Mouse (Mus musculus) heart, embryonic 10.5 days (tissue): Measurements from ENCODE around the gene Higd1a. TPM values are rescaled to one million over a fixed set of nuclear protein-coding genes. Genes with fewer than 3 reads are reported as not detected.

ENCODE experiments used
- DNase-seq: peaks from one replicate; pipeline ENCODE4 v3.0.0-alpha.2; 2017; ENCODE audit warnings: low spot score
- H3K27ac ChIP-seq: fragments of 300-500 bp; sonication (generic); 2 replicates; pipeline ENCODE4 v1.5.1; 2016; ENCODE audit warnings: mild to moderate bottlenecking
- H3K27me3 ChIP-seq: fragments of 300-500 bp; sonication (generic); 2 replicates; pipeline ENCODE4 v1.6.1; 2016; ENCODE audit warnings: mild to moderate bottlenecking; ENCODE audit not compliant: poor library complexity, insufficient read depth, severe bottlenecking
- H3K36me3 ChIP-seq: fragments of 300-500 bp; sonication (generic); 2 replicates; pipeline ENCODE4 v1.6.1; 2016; ENCODE audit warnings: mild to moderate bottlenecking, moderate library complexity
- H3K4me1 ChIP-seq: fragments of 300-500 bp; sonication (generic); 2 replicates; pipeline ENCODE4 v1.6.1; 2016; ENCODE audit warnings: mild to moderate bottlenecking
- H3K4me3 ChIP-seq: fragments of 300-500 bp; sonication (generic); 2 replicates; pipeline ENCODE4 v1.5.1; 2016; ENCODE audit warnings: mild to moderate bottlenecking, moderate library complexity
- H3K9me3 ChIP-seq: fragments of 300-500 bp; sonication (generic); 2 replicates; pipeline ENCODE4 v1.6.1; 2016; ENCODE audit warnings: mild to moderate bottlenecking, moderate library complexity
- WGBS: fragments of 180-500 bp; shearing (Covaris S2); methylation state at CpG from one replicate; pipeline ENCODE4 v1.1.7; 2016; 5-methylcytosine and 5-hydroxymethylcytosine counted together
- polyA plus RNA-seq: library from polyadenylated mRNA; unstranded; fragments of >200 nt; fragmentation: Nextera tagmentation; extraction: Ambion mirVana; gene quantifications from 2 replicates; pipeline ENCODE4 v1.2.1, GENCODE M21; 2016

Gene Higd1a
- polyA plus RNA-seq, 1 experiment from 2014 or later: 254 TPM

DNA sequence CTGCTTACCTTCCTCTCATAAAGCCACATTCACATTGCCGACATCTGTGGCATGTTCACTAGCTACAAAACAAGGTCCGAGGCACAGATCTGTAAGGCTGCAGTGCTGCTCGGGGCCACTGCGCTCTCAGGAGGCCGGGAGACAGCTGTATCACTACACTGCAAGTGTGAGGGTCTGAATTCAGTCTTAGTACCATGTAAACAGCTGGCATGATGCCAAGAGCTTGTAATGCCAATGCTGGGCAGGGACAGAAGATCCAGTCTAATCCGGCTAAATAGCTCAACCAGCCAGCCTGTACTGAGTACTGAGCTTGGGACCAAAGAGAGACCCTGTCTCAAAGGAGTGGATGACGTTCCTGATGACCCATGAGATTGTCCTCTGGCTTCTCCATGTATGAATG is 34.2 kb downstream of the Higd1a start:
- DNase-seq: no peak
- peaks cover 15% of the 10 kb centered on the region for H3K4me1 ChIP-seq
- H3K4me3 ChIP-seq: no peak overlapping the region
- H3K27ac ChIP-seq: no peak overlapping the region
- H3K27me3 ChIP-seq: peaks cover 22% of the 10 kb centered on the region
- no peaks in the 10 kb centered on the region for H3K9me3 ChIP-seq
- H3K36me3 ChIP-seq: no peaks in the 10 kb centered on the region
- 85% methylated on average over 7 of the region's 7 CpGs for WGBS

DNA sequence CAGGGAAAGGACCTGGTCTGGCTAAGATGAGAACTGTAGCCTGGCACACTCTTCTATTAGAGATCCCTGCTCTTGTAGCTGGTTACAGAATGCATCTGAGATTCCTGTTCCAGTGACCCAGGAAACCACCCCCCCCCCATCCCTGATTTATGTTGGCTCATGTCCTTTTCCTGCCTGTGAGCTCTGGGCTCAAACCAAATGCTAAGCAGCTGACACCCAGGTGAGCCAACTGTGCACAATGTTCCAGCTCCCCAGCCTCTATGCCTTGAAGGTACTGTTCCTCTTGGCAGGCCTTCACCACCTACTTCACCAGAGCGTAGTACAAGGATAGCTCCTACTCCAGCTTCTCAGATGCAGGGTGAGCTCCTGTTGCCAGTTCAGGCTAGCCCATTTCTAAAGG is 35.1 kb downstream of the Higd1a start:
- no peaks in the 10 kb centered on the region for H3K9me3 ChIP-seq
- H3K36me3 ChIP-seq: no peaks in the 10 kb centered on the region
- WGBS: 78% methylated on average over 1 of the region's 1 CpGs
- peaks cover 22% of the 10 kb centered on the region for H3K27me3 ChIP-seq
- no peak overlapping the region for H3K4me3 ChIP-seq
- no peak for DNase-seq
- H3K4me1 ChIP-seq: peaks cover 15% of the 10 kb centered on the region
- H3K27ac ChIP-seq: no peak overlapping the region; the same call in 1 of the 2 replicates

DNA sequence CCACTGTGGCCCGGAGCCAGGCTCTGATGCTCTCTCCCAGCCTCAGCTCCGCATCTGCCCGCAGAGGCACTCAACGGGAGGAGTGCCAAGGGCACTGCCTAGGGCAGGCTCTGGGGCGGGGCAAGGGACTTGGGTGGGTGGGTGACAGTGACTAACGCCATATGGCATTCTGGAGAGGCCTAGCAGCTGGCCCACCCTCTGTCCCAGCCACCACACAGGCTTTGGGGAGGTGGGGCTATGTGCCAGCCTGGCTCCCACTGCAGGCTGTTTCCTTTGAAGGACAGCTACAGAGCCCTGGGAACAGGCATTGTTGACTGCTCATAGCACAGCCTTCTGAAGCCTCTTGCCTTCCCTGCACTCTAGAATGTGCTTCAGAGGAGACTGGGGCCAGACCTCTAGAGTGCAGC is 35.6 kb downstream of the Higd1a start:
- WGBS: 71% methylated on average over 6 of the region's 6 CpGs
- no peak for DNase-seq
- Histone ChIP-seq H3K27me3 (peaks cover 22% of the 10 kb centered on the region), H3K36me3 (no peaks in the 10 kb centered on the region), H3K27ac (peak overlapping the region; percentile 23; the same call in 1 of the 2 replicates), H3K4me1 (peaks cover 15% of the 10 kb centered on the region), H3K9me3 (no peaks in the 10 kb centered on the region), H3K4me3 (no peak overlapping the region)

DNA sequence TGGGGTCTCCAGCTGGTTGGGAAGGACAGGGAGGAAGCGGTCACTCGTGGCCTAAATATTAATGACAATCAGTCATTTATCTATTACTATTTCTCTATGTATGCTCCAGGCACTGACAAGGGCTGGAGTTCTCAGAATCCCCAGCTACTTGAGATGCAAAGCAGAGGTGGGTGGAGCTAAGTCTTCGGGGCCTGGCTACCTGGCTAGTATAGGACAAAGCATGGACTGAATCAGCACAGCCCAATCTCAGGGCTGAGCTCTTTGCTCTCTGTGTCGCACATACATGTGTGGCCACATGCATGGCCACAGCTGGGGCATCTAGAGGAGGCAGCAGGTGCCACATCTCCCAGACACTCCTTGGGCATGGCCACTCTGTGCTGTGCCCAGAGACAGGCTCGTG is 37.4 kb downstream of the Higd1a start:
- WGBS: 73% methylated on average over 5 of the region's 5 CpGs

DNA sequence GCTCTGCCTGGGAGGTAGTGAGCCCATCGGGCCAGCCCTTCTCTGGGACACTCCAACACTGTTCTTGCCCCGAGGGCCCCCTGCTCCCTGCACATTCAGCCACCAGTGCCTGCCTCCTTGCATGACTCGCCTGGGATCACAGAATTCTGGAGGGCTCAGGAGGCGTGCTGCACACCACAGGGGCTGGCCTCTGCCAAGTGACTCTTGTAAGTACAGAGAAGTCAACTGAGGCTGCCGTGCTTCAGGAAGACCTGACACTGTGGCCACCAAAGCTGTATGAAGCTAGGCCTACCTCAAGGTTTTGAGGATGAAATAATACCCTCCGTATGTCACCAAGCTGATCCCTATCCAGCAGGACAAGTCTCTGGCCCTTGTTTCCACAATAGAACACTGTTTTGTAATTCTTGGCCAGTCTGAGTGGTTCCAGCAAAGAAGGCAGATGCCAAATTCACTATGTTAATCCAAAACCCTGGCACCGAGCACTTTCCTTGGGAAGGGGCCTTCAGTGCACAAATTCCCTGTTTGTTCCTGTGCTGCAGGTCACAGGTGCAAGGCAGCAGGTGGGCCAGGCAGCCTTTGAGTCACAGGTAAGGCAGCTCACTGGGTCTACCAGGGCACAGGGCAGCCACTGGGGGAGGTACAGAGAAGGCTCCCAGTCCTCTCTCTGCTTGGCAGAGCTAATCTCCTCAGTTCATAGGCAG is 38.2 kb downstream of the Higd1a start:
- Histone ChIP-seq H3K4me3 (no peak overlapping the region), H3K27ac (no peak overlapping the region), H3K36me3 (no peaks in the 10 kb centered on the region), H3K9me3 (no peaks in the 10 kb centered on the region), H3K27me3 (peaks cover 12% of the 10 kb centered on the region; the same call in 1 of the 2 replicates), H3K4me1 (peaks cover 23% of the 10 kb centered on the region)
- WGBS: 53% methylated on average over 7 of the region's 7 CpGs
- no peak for DNase-seq

More for the DNA sequence above, 37.4 kb downstream of the Higd1a start:
- Histone ChIP-seq H3K27ac (no peak overlapping the region), H3K27me3 (peaks cover 13% of the 10 kb centered on the region; the same call in 1 of the 2 replicates), H3K4me3 (no peak overlapping the region), H3K9me3 (no peaks in the 10 kb centered on the region), H3K4me1 (peaks cover 15% of the 10 kb centered on the region), H3K36me3 (no peaks in the 10 kb centered on the region)
- no peak for DNase-seq

- DNase-seq: no peak
- H3K27ac ChIP-seq: no peak overlapping the region
Observed at GRCm38 (mm10) chr9:121819073-121819770, 38.9 kb downstream of the Higd1a start.

DNA sequence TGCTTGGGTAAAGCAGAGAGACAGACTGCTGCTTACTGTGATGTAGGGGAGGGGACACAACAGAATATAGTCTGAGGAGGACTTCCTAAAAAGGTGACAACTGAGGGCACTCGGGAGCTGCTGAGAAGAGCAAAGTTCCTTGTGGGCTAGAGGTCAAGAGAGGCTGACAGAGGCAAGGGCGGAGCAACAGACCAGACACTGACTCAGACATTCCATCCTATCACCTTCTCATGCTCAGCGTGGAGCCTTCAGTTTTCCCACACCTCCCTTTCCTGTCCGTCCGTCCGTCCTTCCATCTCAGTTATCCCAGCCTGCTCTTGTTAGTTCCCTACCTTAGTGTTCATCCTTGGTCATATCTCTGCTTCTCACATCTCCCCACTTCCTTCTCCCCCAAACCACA is 43.0 kb downstream of the Higd1a start:
- peaks cover 24% of the 10 kb centered on the region; the same call in 1 of the 2 replicates for H3K27me3 ChIP-seq
- H3K36me3 ChIP-seq: no peaks in the 10 kb centered on the region
- H3K4me1 ChIP-seq: peaks cover 24% of the 10 kb centered on the region
- no peaks in the 10 kb centered on the region for H3K9me3 ChIP-seq
- H3K27ac ChIP-seq: no peak overlapping the region
- DNase-seq: no peak
- WGBS: 19% methylated on average over 6 of the region's 6 CpGs
- no peak overlapping the region for H3K4me3 ChIP-seq

More at GRCm38 (mm10) chr9:121819073-121819770, 38.9 kb downstream of the Higd1a start:
- H3K9me3 ChIP-seq: no peaks in the 10 kb centered on the region
- H3K4me3 ChIP-seq: no peak overlapping the region
- peaks cover 25% of the 10 kb centered on the region for H3K4me1 ChIP-seq
- no peaks in the 10 kb centered on the region for H3K36me3 ChIP-seq
- 80% methylated on average over 9 of the region's 9 CpGs for WGBS
- peaks cover 8% of the 10 kb centered on the region; the same call in 1 of the 2 replicates for H3K27me3 ChIP-seq

DNA sequence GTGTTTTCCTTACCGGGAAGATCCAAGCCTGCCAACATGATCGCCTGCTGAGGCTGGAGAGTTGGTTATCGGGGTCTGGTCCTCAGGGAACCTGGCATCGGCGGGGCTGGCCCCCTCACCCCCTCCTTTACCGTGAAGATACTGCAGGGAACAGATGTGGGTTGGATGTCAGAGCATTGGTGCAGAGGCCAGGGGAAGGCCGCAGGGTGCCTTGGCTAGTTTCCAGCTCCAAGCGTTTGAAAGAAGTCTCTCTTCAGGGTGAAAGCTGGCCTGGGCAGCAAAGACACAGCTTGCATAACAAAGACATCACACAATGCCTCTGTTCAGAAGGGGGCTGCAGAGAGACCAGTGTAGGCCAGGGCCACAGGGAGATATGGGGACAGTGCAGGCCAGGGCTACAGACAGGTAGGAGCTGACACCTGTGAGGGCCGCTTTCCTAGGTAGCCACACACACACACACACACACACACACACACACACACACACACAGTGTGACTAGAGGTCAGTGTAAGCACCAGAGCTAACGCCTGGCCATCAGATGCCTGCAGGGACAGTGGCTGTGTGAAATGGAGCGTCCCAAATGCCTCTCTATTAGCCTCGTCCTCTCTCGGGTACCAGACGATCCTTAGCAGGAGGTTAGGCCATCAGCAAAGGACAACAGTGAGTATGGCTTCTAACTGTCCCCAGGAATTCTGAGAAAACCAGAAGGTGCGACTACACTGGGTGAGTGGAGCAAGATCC is 47.9 kb downstream of the Higd1a start:
- DNase-seq: no peak
- no peak overlapping the region for H3K27ac ChIP-seq
- H3K9me3 ChIP-seq: no peaks in the 10 kb centered on the region
- H3K4me3 ChIP-seq: no peak overlapping the region
- H3K27me3 ChIP-seq: peaks cover 19% of the 10 kb centered on the region; the same call in 1 of the 2 replicates
- 40% methylated on average over 15 of the region's 15 CpGs for WGBS
- peaks cover 36% of the 10 kb centered on the region for H3K4me1 ChIP-seq
- H3K36me3 ChIP-seq: no peaks in the 10 kb centered on the region

DNA sequence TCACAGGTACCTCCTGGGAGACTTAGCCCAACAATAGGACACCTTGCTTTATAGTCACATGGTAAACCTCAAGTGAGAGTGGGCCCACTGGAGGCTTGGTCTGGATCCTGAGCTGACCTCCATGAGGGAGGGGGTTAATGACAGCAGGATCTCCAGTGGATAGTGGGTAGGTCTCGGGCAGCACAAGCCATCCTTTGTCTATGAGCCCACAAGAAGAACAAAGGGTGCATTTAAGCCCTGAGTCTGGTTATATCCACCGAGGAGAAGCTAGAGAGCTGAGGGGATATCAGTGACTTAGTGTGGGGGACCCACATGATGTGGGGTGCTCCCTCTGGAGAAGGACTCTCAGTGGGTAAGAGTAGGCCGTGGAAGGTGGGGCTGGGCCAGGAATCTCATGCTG is 49.7 kb downstream of the Higd1a start:
- Histone ChIP-seq H3K27me3 (peaks cover 16% of the 10 kb centered on the region; the same call in 1 of the 2 replicates), H3K27ac (no peak overlapping the region), H3K36me3 (no peaks in the 10 kb centered on the region), H3K9me3 (no peaks in the 10 kb centered on the region), H3K4me1 (peaks cover 36% of the 10 kb centered on the region), H3K4me3 (no peak overlapping the region)
- WGBS: 58% methylated on average over 3 of the region's 3 CpGs
- no peak for DNase-seq

- no peaks in the 10 kb centered on the region for H3K9me3 ChIP-seq
- DNase-seq: no peak
- H3K4me1 ChIP-seq: peaks cover 41% of the 10 kb centered on the region
- no peaks in the 10 kb centered on the region for H3K36me3 ChIP-seq
- no peak overlapping the region for H3K27ac ChIP-seq
- no peak overlapping the region for H3K4me3 ChIP-seq
- peaks cover 11% of the 10 kb centered on the region; the same call in 1 of the 2 replicates for H3K27me3 ChIP-seq
- 59% methylated on average over 7 of the region's 7 CpGs for WGBS
Observed at GRCm38 (mm10) chr9:121807947-121808346, 50.2 kb downstream of the Higd1a start.

GRCm38 (mm10) chr9:121807546-121807945 is 50.6 kb downstream of the Higd1a start:
- WGBS: 57% methylated on average over 1 of the region's 1 CpGs
- H3K27ac ChIP-seq: no peak overlapping the region
- peaks cover 45% of the 10 kb centered on the region for H3K4me1 ChIP-seq
- H3K9me3 ChIP-seq: no peaks in the 10 kb centered on the region
- no peaks in the 10 kb centered on the region for H3K36me3 ChIP-seq
- H3K4me3 ChIP-seq: no peak overlapping the region
- H3K27me3 ChIP-seq: peaks cover 8% of the 10 kb centered on the region; the same call in 1 of the 2 replicates
- DNase-seq: no peak

GRCm38 (mm10) chr9:121802747-121803146 is 55.4 kb downstream of the Higd1a start:
- Histone ChIP-seq H3K9me3 (no peaks in the 10 kb centered on the region), H3K36me3 (no peaks in the 10 kb centered on the region), H3K27ac (no peak overlapping the region), H3K4me3 (no peak overlapping the region), H3K27me3 (peaks cover 23% of the 10 kb centered on the region), H3K4me1 (peaks cover 33% of the 10 kb centered on the region)
- DNase-seq: no peak
- 45% methylated on average over 7 of the region's 7 CpGs for WGBS
